Mouse (Mus musculus): ENCODE measurements around the gene Ptprc.

The Ptprc gene

DNA sequence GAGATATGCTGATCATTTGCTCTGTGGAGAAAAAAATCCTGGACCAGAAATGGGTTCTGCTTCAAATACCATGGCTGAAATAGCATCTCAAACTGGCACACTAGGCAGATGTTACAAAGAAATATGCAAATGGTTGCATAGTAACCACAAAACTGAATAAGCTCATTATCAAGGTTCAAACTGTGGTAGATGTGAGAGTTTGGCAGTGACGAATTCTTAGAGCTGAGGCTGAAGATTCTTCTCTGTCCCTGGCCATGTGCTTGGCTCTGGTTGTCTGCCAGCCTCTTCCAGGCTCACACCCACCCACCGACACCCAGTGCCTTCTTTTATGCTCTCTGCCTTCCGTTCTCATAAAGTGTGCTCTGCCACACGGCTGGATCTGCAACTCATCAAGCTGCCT, 26.7 kb downstream of the Ptprc start:
- DNase-seq = peak in 1 of 2 experiments; percentile 22

DNA sequence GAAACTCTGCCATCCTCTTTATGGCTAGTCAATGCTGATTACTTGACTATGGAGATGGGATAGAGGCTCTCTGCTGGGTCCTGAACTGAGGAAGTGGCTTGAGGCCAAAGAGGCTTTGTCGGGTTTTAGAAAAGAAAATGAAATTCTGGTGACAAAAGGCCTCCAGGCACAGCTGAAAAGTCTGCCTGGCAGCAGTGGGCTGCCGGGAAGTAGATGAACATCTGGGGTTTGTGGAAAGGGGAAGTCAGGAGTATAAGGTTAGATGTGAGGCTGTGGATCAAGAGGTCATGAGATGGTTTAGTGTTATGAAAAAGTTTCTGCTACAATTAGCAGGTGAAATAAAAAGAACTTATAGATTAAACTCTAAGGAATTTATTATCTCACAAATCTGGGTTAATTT, 29.9 kb downstream of the Ptprc start:
- no peak for DNase-seq

DNA sequence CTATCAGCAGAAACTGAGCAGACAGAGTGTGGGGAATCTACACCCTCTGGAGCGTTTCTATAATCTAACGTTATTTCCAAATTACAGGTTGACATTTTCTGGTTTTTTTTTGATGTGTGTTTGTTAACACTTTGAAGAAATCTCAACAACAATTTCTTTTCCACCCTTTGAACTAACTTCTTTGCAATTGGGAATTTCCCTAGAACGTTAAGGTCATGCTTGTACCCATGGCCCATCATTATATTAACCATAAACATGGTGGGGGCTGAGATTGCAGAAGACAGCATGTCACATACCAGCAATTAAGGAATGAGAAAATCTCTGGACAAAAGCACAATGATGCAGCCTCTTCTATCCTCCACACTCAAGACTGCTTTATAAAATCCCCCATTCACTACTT, 30.4 kb downstream of the Ptprc start:
- DNase-seq = no peak

DNA sequence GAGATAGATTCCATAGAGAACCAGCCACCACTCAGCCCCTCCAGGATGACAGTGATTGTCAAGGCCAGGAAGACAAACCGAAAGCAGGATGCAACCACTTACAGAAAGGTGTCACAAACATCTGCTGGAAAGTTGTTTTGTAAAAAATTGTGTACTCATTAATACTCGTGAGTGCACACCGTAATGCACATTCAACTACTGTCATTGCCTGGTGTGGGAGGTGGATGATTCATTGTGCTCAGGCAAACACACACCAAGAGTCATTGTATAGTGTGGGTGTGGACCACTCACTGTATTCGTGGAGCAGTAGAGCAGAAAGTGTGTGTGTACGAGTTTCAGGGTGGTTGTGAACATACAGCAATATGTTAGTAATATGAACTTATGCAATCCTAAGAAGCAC, 31.1 kb downstream of the Ptprc start:
- no peak for DNase-seq

DNA sequence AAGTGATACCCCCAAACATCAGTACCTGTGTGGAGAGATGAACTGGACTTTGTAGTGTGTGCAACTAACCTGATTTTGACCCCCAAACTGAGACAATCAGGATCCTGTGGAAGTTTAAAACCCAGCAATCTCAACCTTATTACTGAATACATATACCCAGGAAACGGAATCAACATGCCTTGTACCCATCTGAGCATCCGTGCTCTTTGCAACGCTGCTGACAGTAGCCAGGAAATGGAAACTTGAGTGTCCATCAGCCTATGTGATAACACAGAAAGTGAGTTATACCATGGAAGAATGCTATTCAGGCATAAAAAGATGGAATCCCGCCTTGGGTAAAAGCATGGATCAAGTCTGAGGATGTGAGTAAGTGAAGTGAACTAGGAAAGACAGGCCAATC, 34.7 kb downstream of the Ptprc start:
- DNase-seq = no peak

DNA sequence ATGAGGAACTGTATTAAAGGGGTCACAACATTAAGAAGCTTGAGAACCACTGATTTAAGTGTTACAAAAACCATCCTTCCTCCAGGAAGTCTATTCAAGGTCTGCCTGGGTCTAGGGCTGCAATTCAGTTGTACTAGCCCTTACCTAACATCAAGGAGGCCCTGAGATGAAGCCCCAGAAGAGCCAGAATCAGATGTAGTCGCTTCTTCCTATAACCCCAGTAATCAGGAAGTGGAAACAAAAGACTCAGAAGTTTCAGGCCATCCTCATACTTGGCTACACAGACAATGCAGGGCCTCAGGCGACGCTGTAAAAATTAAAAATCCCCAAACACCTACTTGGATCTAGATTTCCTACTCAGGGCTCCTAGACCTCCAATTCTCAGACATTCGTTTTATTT, 37.8 kb downstream of the Ptprc start:
- DNase-seq = no peak

DNA sequence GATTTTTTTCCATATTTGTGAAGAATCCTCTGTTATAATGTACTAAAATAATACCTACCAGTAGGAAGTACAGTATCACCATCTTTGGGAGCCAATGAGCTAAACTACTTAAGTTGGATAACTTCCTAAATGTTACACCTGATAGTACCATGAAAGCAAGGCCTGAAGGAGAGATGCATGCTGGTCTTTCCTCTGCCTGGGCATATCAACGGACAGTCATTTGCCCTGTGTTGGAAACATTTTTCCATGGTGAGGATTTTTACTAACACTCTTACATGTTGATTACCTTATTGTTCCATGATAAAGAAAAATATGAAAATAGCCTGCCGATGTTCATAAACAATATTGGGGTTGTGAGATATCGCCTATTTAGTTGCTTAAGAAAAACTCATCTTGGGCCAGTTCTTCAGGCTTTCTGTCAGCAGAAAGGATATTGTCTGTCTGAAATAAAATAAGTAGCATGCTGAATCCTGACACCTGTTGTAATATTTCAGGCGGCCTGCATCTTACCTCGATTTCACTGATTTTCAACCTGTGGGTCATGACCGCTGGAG, 38.4 kb downstream of the Ptprc start:
- DNase-seq = no peak

DNA sequence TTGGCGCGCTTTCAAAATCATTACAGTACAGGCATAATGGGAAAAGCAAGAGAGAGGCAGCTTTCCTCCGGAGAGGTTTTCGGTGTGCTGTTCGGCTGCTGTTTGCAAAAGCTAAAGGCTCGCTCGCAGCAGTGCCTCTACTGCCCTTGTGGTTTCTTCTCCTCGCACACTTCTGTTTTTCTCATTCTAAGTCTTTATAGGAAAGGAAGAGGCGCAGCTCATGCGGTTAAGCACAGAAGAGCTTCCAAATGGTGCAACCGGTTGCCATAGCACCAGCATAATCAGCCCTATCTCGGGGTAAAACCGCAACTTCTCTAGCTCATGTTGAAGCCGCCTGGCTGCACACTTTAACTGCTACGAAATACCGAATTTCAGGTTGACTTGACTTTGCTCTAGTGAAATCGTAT, 39.1 kb downstream of the Ptprc start:
- DNase-seq = peak; percentile 70 to 74

DNA sequence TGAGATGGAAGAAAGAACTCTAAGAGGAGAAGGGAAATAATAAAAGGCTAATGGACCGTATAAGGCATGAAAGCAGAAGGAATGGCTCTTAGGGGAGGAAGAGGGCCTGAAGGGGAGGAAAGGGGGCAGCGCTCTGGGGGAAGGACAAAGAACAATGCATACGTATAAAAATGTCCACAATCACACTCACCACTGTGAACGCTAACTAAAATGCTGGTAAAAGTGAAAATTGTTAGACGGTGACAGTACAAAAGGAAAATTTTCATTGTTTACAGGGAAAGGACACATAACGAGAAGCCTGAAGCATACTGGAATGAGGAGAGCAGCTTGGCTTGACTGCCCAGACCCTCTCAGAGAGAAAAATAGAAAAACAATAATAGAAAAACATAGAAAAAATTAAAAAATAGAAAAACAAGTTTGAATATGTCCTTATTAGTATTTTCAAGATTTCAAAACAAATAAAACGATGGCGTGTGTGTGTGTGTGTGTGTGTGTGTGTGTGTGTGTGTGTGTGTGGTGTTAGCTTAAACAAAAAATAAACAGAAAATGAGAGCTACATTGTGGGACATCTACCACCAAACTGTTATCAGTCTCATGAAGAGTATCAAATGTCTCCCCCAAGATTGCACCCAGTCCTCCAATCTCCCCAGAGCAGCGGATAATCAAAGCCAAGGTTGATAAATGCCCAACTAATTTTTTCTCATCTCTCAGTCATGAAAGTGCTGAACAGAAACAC, 39.7 kb downstream of the Ptprc start:
- DNase-seq = no peak

DNA sequence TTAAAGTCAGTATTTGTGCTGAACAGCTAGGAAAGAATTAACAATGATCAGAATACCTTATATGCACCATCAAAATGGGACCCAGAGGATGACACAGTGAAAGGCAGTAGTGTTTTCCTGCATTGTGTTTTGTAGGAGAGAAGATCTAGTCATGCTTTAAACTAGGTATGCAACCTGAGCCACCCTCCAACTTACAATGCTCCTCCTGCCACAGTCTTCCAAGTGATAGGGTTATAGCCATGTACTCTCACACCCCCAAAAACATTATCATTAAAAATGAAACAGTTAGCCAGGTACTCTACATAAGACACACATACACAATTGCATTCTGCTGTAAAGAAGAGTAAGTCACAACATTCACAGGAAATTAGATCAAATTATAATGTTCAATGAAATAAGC, 40.4 kb downstream of the Ptprc start:
- no peak for DNase-seq

DNA sequence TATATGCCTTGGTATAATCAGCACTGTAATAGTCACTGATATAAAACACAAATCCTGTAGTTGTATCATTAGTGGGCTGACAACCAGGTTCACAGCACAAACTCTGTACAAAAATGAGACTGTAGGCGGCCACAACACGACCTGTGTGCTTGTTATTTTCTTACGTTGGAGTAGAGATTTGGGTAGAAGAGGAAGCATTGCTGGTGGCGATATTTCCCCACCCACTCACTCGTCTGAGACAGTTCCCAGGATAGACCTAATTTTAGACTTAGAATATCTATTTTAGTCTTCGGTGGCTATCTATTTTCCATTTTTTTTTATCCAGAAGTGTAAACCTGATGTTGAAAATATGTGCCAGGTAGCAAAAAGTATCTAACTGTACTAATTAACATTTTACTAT, 41.2 kb downstream of the Ptprc start:
- no peak for DNase-seq

DNA sequence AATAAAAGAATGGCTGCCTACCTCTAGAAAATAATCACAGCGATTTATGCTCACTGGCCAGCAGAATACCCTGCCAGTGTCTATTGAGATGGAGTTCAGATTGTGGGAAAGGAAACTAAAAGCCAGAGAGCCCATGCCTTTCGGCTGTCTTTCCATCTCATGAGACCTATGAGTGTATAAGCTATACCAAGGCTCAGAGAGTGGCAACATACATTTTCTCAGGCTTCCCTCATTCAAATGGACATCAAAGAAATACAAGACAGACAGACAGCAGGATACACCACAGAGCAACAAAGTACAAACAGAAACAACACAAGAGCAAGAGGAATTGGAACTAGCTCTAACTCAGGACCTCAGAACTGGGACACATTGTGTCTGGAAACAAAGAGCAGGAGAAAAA, 43.8 kb downstream of the Ptprc start:
- DNase-seq = no peak

DNA sequence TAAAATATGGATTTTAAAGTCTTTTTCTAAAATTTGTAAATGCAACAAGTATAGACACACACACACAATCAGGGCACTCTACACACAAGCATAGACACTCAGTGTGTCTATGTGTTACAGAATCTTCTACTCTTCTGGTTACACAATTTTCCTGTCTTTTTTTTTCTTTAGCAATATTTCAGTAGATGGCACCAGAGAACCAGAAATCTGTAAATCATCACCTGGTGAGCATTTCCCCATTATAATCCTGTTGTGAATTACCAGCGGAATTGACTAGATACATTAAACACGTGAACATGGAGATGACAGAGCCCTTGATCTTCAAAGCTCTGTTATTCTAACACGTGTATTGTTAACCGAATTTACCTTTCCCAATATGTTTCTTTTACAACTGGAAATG, 45.4 kb downstream of the Ptprc start:
- DNase-seq = no peak

DNA sequence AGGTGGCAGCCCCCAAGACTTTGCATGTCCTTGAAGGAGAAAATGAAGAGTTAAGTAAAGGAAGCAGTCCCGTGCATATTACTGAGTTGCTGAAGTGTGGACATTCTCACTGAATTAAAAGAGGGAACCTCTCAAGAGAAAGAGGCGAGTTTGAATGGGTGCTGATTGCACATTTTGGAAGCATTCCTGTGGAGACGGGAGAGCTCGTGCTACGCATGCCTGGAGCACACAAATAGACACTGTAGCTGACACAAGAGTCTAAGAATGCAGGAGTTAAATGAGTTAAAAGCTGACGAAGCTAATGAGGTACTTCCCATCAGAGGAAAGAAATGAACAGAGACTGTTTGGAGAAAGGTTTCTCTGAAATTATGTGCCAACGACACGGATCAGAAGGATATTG, 48.7 kb downstream of the Ptprc start:
- DNase-seq = peak in 1 of 2 experiments; percentile 26

DNA sequence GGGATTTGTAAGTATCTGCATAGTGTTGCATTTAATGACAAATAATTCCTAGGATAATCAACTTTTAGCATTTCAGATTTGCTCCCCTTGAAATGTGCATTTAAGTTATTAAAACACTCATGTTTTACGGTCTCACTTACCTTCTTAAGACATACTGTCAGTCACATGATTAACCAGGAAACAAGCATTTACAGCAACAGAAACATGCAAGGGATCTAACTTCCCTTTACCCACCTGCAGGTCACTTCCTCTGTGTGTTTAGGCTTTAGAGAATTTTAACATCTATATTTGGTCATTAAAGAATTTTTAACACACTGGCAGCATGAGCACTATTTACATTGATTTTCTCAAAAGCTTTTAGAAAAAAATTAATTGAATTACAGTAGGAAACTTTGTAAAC, 50.2 kb downstream of the Ptprc start:
- no peak for DNase-seq

DNA sequence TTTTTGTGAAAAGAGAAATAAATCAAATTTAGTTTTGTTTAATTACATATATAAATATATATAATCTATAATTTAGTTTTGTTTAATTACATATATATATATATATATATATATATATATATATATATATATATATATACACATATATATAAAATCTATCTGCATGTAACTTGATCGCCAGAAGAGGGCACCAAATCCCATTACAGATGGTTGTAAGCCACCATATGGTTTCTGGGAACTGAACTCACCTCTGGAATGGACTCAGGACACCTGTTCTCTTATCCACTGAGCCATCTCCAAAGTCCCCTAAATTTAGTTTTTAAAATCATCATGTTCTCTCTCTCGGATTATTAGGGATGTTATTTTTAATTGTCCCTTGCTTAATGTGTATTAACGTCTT, 51.6 kb downstream of the Ptprc start:
- DNase-seq = no peak

DNA sequence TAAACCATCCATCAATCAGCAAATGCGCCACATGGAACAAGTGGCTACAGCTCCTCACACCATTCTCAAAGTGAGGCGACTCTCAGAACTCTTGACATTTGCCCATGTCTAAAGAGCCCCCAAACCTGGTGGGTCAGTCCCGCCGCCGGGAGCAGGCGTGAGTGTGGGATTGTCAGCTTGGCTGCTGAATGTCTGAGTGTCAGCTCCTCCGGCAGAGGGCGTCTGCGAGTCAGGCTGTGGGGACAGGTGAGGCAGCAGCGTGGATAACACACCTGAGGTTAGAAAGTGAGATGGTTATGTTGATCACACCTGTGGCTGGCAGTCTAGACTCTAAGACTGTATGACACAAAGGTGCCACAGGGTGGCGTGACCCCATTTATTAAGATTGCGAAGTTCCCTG, 55.6 kb downstream of the Ptprc start:
- DNase-seq = peak in 1 of 2 experiments; percentile 22

DNA sequence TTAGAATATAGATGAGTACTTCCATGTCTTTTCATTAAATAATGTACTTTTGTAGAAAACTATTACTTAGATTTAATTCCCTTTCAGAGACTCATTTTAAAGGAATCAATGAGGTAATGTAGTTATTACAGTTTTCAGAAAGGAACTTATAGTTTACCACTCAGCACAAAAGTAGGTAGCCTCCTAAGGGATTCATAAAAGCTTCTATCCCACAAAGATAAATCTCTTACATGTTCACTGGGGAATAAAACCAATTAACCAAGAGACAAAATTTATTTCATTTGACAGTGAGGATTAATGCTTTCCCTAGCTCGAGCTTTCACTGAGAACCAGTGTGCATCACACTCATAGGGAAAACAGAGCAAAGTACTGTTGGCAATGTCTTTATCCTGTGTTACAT, 82.3 kb downstream of the Ptprc start:
- no peak for DNase-seq

DNA sequence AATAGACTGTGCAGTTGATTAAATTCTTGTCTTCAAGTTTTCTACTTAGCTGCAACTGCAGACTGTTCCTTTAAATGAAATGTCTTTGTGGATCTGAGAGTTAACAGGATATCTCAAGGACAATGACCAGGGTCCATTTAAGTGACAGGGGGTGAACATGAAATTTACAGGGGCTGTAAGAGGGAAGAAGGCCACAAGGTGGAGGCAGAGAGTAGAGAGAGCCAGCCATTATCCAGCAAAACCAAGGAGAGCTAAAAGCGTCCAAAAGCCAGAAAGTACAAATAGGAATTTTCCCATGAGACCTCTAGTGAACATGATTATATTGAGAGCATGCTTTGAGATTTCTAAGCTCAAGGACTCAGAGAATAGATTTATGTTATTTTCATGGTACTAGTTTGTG, 89.7 kb downstream of the Ptprc start:
- peak in 1 of 2 experiments; percentile 49 for DNase-seq

DNA sequence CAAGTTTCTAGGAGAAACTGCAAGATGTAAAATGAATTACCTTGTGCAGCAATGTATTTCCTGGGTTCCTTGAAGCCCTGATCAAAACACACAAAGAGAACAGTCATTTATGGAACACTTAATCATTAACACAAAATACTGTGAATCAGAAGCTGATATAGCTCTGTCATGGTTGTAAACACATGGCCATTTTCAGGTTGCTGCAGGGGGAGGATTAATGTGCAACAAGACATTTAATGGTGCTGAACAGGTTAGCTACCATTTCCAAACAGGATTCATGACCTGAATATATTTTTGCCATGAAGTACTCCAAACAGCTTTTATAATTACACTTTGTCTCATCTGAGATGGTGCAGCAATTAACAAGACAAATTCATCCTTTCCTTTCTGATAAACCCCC, 91.8 kb downstream of the Ptprc start:
- DNase-seq = no peak

DNA sequence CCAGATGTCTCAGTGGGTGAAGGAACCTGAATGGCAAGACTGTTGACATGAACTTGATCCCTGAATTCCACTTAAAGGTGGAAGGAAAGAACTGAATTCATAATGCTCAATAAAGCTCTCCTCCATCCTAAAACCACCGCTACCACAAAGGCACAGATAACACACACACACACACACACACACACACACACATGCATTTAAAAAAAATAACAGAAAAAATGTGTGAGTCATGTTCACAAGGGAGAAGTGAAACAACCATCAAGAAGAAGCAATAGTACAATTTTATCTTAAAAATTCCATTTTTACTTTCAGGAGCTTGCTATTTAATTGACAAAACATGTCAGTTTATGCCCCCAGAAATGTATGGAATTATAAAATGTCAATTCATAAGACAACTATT, 95.2 kb downstream of the Ptprc start:
- DNase-seq = no peak

DNA sequence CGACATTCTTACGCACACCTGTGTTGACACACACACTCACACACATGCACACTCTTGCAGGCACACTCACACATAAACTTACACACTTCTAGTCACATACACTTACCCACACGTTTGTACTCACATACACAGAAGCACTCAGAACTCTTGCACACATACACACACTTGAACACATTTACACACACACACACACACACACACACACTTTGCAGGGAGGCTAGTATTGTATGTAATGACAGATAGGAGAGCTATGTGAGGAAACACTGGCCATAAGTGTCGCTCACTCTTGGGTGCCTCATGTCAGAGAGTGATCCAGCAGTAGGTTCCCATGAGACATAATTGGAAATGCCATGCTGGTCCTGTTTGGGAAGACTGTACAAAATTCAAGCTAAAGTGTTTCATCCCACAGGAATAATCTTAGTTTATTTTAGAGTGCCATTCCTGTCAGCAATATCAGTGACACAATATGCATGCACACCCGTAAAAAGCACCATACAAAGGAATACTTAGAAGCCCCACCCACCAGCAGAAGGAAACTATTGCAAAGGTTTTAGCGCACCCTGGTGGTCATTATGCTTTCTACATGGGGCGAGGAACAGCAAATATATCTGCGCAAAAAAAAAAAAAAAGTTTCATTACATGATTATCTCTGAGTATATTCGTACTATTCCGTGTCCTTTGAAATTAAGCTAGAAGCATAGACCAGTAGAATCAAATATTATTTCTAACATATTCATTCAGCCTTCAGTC, 131.1 kb downstream of the Ptprc start:
- peak; percentile 58 to 84 for DNase-seq

DNA sequence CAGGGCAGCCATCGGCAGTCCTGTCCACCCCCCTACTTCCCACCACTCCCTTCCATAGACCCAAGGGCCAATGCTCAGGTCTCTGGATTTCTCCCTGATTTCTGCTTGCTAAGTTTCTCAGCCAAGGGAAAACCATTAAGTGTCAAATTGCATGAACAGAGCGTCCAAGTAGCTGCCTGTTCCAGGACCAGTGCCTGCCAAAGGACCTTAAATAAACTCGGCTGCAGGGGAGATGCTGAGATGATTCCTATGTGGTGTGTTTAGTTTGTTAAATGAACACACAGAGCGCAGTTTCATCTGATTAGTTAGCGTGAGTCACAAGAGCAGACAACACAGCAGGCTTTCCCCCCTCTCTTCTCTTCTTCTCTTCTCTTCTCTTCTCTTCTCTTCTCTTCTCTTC, 135.0 kb downstream of the Ptprc start:
- DNase-seq = peak in 1 of 2 experiments; percentile 24

DNA sequence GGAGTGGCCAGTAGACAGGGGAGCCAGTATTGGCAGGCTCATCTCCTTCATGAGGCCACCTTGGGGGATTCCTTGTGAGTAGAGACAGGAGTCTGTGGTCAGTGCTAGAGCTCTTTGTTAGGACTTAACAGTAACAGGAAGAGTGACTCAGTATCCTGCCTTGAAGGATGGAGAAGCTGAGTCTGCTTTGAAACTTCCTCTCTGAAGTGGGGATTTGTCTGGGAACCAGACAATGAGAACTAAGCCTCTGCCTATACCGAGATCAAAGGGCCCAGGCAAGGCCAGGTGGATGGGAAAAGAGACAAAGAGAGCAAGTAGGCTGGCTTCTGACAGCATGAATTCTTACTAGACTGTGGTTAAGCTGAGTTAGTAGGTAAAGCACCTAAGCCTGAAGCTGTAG, 136.3 kb downstream of the Ptprc start:
- DNase-seq = peak in 1 of 2 experiments; percentile 28
